Mouse (Mus musculus) limb, embryonic 14.5 days (tissue): ENCODE results near the gene Bach2. TPM values are rescaled to one million over a fixed set of nuclear protein-coding genes. Genes with fewer than 3 reads are reported as not detected.
A peak's percentile ranks its signal among the peaks of the same experiment; 100 is the strongest.

Experiments used
- ATAC-seq: fragments of 200-750 bp; cut with Nextera tagmentation; 2 replicates; pipeline ENCODE4 v1.8.0; 2017; ENCODE audit warnings: low read depth, moderate number of reproducible peaks, moderate TSS enrichment; ENCODE audit not compliant: low FRiP score
- DNase-seq: peaks from one replicate; pipeline ENCODE4 v3.0.0-alpha.2; 2015; ENCODE audit warnings: low spot score
- H3K27ac ChIP-seq: fragments of 300-500 bp; sonication (generic); replicated peaks from 2 replicates; pipeline ENCODE4 v1.5.1; 2014; ENCODE audit warnings: low read depth, mild to moderate bottlenecking, low read length, moderate library complexity, mixed read lengths
- H3K27me3 ChIP-seq: fragments of 300-500 bp; sonication (generic); 2 replicates; pipeline ENCODE4 v1.6.1; 2014; ENCODE audit warnings: low read length, mixed read lengths; ENCODE audit not compliant: control insufficient read depth, insufficient read depth
- H3K36me3 ChIP-seq: fragments of 300-500 bp; sonication (generic); 2 replicates; pipeline ENCODE4 v1.6.1; 2014; ENCODE audit warnings: mild to moderate bottlenecking, low read length, moderate library complexity, mixed read lengths; ENCODE audit not compliant: control insufficient read depth, insufficient read depth
- H3K4me1 ChIP-seq: fragments of 300-500 bp; sonication (generic); 2 replicates; pipeline ENCODE4 v1.6.1; 2014; ENCODE audit warnings: antibody characterized with exemption, low read length, mixed read lengths; ENCODE audit not compliant: control insufficient read depth, insufficient read depth
- H3K4me2 ChIP-seq: fragments of 300-500 bp; sonication (generic); replicated peaks from 2 replicates; pipeline ENCODE4 v1.6.1; 2014; ENCODE audit warnings: low read depth, mild to moderate bottlenecking, low read length, moderate library complexity; ENCODE audit not compliant: severe bottlenecking
- H3K4me3 ChIP-seq: fragments of 300-500 bp; sonication (generic); replicated peaks from 2 replicates; pipeline ENCODE4 v1.5.1; 2014; ENCODE audit warnings: low read length
- H3K9ac ChIP-seq: fragments of 300-500 bp; sonication (generic); 2 replicates; pipeline ENCODE4 v1.6.1; 2014; ENCODE audit warnings: mild to moderate bottlenecking, low read depth, low read length, moderate library complexity; ENCODE audit not compliant: severe bottlenecking
- H3K9me3 ChIP-seq: fragments of 300-500 bp; sonication (generic); 2 replicates; pipeline ENCODE4 v1.6.1; 2016; ENCODE audit warnings: low read length; ENCODE audit not compliant: control insufficient read depth
- POLR2A ChIP-seq: fragments of 200-500 bp; IDR thresholded peaks from 2 replicates; pipeline ENCODE4 v1.8.0; 2012; ENCODE audit warnings: inconsistent platforms, mild to moderate bottlenecking, moderate library complexity, borderline replicate concordance; ENCODE audit not compliant: insufficient read depth, insufficient read length; ENCODE audit errors: extremely low read depth
- WGBS: fragments of 180-500 bp; shearing (Covaris S2); extraction: QIAGEN DNeasy Blood & Tissue Kit; methylation state at CpG from one replicate; pipeline ENCODE4 v1.1.7; 2014; 5-methylcytosine and 5-hydroxymethylcytosine counted together
- polyA plus RNA-seq, 2 experiments: library from polyadenylated mRNA; depleted of rRNA in 1 of 2; stranded (reverse) in 1 of 2; unstranded in 1 of 2; fragments of >200 nt; fragmentation: Nextera tagmentation in 1 of 2; extraction: Ambion mirVana in 1 of 2; gene quantifications; 2 replicates each; pipeline versions ENCODE4 v1.2.1 to v1.2.3; 2012 to 2014

Bach2 gene
- polyA plus RNA-seq, 2 experiments: 6.0 to 9.6 TPM

DNA sequence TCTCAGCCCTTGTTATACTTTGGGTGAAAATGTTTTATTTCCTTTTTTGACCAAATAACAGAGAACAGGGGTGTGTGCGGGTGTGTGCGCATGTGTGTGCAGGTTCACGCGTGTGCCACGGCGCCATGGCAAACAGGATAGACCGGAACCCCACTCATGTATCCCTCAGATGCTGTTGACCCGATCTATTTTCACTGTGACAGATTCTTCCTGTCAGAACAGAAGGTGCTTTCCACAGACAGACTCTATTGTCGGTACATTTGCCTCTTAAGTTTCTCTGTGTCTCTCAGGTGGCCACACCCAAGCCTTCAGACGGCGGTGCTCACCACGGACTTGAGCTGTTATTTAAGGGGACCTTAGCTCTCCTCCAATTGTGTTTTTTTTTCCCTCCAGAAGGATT is 97.1 kb downstream of the Bach2 start:
- H3K36me3 ChIP-seq: no peaks in the 10 kb centered on the region
- peaks cover 20% of the 10 kb centered on the region for H3K4me1 ChIP-seq
- H3K9ac ChIP-seq: no peak overlapping the region
- 82% methylated on average over 12 of the region's 12 CpGs for WGBS
- no peak overlapping the region for H3K4me2 ChIP-seq
- H3K27ac ChIP-seq: no peak overlapping the region
- no peak for DNase-seq
- no peak for ATAC-seq
- no peaks in the 10 kb centered on the region for H3K9me3 ChIP-seq
- TF ChIP-seq POLR2A: no peak
- no peak overlapping the region for H3K4me3 ChIP-seq
- H3K27me3 ChIP-seq: no peaks in the 10 kb centered on the region

DNA sequence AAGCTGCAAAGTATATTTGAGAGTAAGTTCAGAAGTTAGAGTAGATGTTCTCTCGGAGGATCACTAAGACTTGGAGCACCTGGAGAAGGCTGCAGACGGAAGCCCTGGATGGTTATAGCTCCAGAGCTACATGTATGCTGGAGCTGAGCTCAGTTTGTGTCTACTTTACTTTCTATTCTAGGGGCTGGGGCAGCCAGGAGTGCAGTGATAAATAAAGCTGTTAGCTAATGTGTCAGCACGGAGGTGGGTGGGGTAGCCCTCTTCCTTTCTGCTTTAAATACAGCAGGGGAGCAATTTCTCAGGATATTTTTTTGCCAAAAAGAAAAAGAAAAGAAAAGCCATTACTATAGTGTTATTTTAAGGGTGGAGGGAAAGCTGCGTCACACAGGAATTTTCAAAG is 98.0 kb downstream of the Bach2 start:
- Histone ChIP-seq H3K4me3 (no peak overlapping the region), H3K27me3 (no peaks in the 10 kb centered on the region), H3K9me3 (no peaks in the 10 kb centered on the region), H3K4me1 (peaks cover 20% of the 10 kb centered on the region), H3K36me3 (no peaks in the 10 kb centered on the region), H3K4me2 (no peak overlapping the region), H3K9ac (no peak overlapping the region), H3K27ac (no peak overlapping the region)
- 50% methylated on average over 4 of the region's 4 CpGs for WGBS
- no peak for TF ChIP-seq POLR2A
- ATAC-seq (no peak), DNase-seq (no peak)

DNA sequence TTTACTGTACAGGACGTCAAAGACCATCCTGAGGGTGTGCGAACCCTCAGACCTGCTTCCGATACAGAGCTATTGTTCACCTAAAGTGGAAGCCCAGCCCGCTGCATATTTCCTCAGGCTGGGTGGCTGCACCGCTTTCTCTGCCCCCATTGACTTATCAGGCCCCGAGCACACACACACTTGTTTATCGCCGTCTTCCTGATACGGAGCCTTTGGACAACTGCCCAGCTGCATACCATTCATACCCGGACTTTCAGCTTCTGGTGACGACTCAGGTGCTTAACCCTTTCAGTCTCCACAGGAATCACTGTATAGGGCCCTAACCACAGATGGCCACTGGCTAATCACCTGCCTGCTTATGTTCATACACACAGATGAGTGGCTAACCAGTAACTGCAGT is 99.0 kb downstream of the Bach2 start:
- peaks cover 20% of the 10 kb centered on the region for H3K4me1 ChIP-seq
- peak; percentile 41 for ATAC-seq
- WGBS: 11% methylated on average over 11 of the region's 11 CpGs
- no peak overlapping the region for H3K4me2 ChIP-seq
- H3K9me3 ChIP-seq: no peaks in the 10 kb centered on the region
- no peaks in the 10 kb centered on the region for H3K36me3 ChIP-seq
- DNase-seq: peak; percentile 39
- no peak for TF ChIP-seq POLR2A
- H3K27ac ChIP-seq: 0 out of 2 replicates have a peak overlapping the region, but pooled peaks have one; percentile 26
- no peaks in the 10 kb centered on the region for H3K27me3 ChIP-seq
- no peak overlapping the region for H3K4me3 ChIP-seq
- no peak overlapping the region for H3K9ac ChIP-seq

DNA sequence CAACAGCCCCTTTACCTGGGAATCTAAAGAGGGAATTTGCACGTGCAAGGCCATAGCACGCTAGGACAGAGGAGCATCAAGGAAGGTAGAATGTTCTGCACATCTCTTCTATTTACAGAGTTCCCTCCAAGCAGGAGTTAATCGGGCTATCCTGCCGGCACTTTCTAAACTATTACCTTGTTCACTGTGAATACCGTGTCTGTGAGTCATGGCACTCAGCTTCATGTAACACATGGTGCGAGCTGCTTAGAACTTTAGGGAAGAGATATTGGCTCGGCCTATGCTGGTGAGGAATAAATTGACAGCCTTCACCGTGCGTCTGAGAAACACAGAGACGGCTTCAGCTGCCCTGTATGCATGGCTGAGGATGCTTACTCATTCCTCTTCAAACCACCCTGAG is 99.8 kb downstream of the Bach2 start:
- 54% methylated on average over 10 of the region's 10 CpGs for WGBS
- no peak overlapping the region for H3K4me2 ChIP-seq
- no peak overlapping the region for H3K27ac ChIP-seq
- H3K9me3 ChIP-seq: no peaks in the 10 kb centered on the region
- peaks cover 20% of the 10 kb centered on the region for H3K4me1 ChIP-seq
- no peak for TF ChIP-seq POLR2A
- no peak overlapping the region for H3K9ac ChIP-seq
- no peaks in the 10 kb centered on the region for H3K27me3 ChIP-seq
- H3K36me3 ChIP-seq: no peaks in the 10 kb centered on the region
- no peak overlapping the region for H3K4me3 ChIP-seq
- DNase-seq (no peak), ATAC-seq (no peak)

DNA sequence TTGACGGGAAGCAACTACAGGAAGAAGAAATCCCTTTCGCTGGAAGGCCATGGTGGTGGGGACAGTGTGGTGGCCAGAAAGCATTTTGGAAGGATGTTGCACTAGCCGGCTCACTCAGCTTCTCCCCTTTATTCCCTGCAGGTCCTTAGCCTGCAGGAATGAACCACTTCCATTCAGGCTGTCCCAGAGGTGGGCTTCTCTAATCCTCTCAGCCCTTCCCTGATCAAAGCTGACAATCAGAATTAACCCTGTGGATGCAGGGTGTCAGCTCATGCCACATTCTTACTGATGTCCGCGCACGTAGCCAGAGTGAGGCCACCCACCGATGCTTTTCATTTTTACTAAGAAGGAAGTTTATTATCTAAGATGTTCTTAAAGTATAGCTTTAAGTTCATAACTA is 102.2 kb downstream of the Bach2 start:
- no peak overlapping the region for H3K27ac ChIP-seq

DNA sequence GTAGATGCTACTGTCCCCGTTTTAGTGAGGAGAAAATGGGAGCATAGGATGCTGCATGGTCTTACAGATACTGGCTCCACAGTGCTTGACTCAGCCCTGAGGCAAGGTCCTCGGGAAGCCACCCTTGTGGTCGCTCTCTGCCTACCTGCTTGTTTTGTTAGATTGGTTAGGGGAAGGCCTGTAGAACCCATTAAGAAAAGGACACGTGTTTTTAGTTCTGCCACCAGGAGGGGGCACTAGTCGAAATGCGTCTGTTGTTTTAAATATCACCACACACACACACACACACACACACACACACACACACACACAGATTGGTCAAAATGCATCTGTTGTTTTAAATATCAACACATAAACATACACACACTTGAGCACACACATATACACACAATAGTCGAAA is 103.7 kb downstream of the Bach2 start:
- DNase-seq (no peak), ATAC-seq (no peak)
- H3K9me3 ChIP-seq: no peaks in the 10 kb centered on the region
- H3K4me2 ChIP-seq: no peak overlapping the region
- H3K27ac ChIP-seq: no peak overlapping the region
- H3K4me3 ChIP-seq: no peak overlapping the region
- TF ChIP-seq POLR2A: no peak
- H3K36me3 ChIP-seq: no peaks in the 10 kb centered on the region
- H3K9ac ChIP-seq: no peak overlapping the region
- no peaks in the 10 kb centered on the region for H3K27me3 ChIP-seq
- 70% methylated on average over 7 of the region's 7 CpGs for WGBS
- H3K4me1 ChIP-seq: peaks cover 10% of the 10 kb centered on the region

More for the DNA sequence above, 102.2 kb downstream of the Bach2 start:
- DNase-seq (no peak), ATAC-seq (no peak)
- Histone ChIP-seq H3K4me1 (peaks cover 20% of the 10 kb centered on the region), H3K4me3 (no peak overlapping the region), H3K4me2 (no peak overlapping the region), H3K9me3 (no peaks in the 10 kb centered on the region), H3K36me3 (no peaks in the 10 kb centered on the region), H3K27me3 (no peaks in the 10 kb centered on the region), H3K9ac (no peak overlapping the region)
- 85% methylated on average over 7 of the region's 7 CpGs for WGBS
- no peak for TF ChIP-seq POLR2A
